Mouse (Mus musculus) kidney, postnatal 25 days (tissue): ENCODE measurements around the gene Pbx3.
A peak's percentile ranks its signal among the peaks of the same experiment; 100 is the strongest.

Experiments
- DNase-seq, 2 experiments: peaks; one replicate each; pipeline ENCODE4 v3.0.0; 2021; ENCODE audit warnings: mixed read lengths in 2 of 2

The Pbx3 gene

GRCm38 (mm10) chr2:34372305-34373301 lies at the start of gene Pbx3:
Pbx3 (minus strand) TSS chr2:34373142.
- peak; percentile 97 to 98 for DNase-seq

- no peak for DNase-seq
Measured at GRCm38 (mm10) chr2:34420256-34420655, 47.3 kb upstream of the Pbx3 start.

- no peak for DNase-seq
Measured at GRCm38 (mm10) chr2:34409741-34410340, 36.9 kb upstream of the Pbx3 start.

GRCm38 (mm10) chr2:34408341-34408740 lies 35.4 kb upstream of the Pbx3 start:
- DNase-seq, result no peak

- no peak for DNase-seq
Measured at GRCm38 (mm10) chr2:34407596-34407995, 34.7 kb upstream of the Pbx3 start.

- peak; percentile 98 to 99 for DNase-seq
Measured at GRCm38 (mm10) chr2:34406601-34407464, 33.9 kb upstream of the Pbx3 start, which contains the start of gene Mapkap1. Mapkap1 (plus strand) TSS chr2:34406771.

- DNase-seq, result no peak
Measured at GRCm38 (mm10) chr2:34399535-34399934, 26.6 kb upstream of the Pbx3 start.

- DNase-seq, result no peak
Measured at GRCm38 (mm10) chr2:34378930-34379329, 6.0 kb upstream of the Pbx3 start.

- no peak for DNase-seq
Measured at GRCm38 (mm10) chr2:34374349-34374748, 1.4 kb upstream of the Pbx3 start.

GRCm38 (mm10) chr2:34373886-34374285 lies 944 bp upstream of the Pbx3 start:
- DNase-seq, result no peak

- peak; percentile 39 to 77 for DNase-seq
Measured at GRCm38 (mm10) chr2:34371441-34372304, 1.3 kb downstream of the Pbx3 start.

GRCm38 (mm10) chr2:34370725-34371440 lies 2.1 kb downstream of the Pbx3 start:
- peak; percentile 46 to 62 for DNase-seq

GRCm38 (mm10) chr2:34370349-34370724 lies 2.6 kb downstream of the Pbx3 start:
- no peak for DNase-seq

- no peak for DNase-seq
Measured at GRCm38 (mm10) chr2:34368396-34368795, 4.5 kb downstream of the Pbx3 start.

GRCm38 (mm10) chr2:34367024-34367423 lies 5.9 kb downstream of the Pbx3 start:
- no peak for DNase-seq

- no peak for DNase-seq
Measured at GRCm38 (mm10) chr2:34363678-34364077, 9.3 kb downstream of the Pbx3 start.

- DNase-seq, result no peak
Measured at GRCm38 (mm10) chr2:34355801-34356211, 17.1 kb downstream of the Pbx3 start.

- DNase-seq, result no peak
Measured at GRCm38 (mm10) chr2:34352006-34352405, 20.9 kb downstream of the Pbx3 start.

GRCm38 (mm10) chr2:34347096-34347495 lies 25.8 kb downstream of the Pbx3 start:
- no peak for DNase-seq

GRCm38 (mm10) chr2:34298664-34299063 lies 74.3 kb downstream of the Pbx3 start:
- DNase-seq, result no peak

- no peak for DNase-seq
Measured at GRCm38 (mm10) chr2:34298202-34298601, 74.7 kb downstream of the Pbx3 start.
